Mouse (Mus musculus) liver, embryonic 14.5 days (tissue): ENCODE results near the gene Krtap16-3.

ENCODE experiments used
- CTCF ChIP-seq: IDR thresholded peaks from 2 replicates; pipeline ENCODE4 v1.5.1; 2016; ENCODE audit warnings: antibody characterized with exemption, low read depth, control low read depth
- EP300 ChIP-seq: IDR thresholded peaks from 2 replicates; pipeline ENCODE4 v1.6.1; 2016; ENCODE audit warnings: antibody characterized with exemption, low read depth

- TF ChIP-seq EP300 (no peak), CTCF (no peak)
Observed at GRCm38 (mm10) chr16:88941106-88941505, 21.6 kb downstream of the Krtap16-3 start.
